Mouse (Mus musculus): ENCODE data around the gene Trp53i11. TPM values are rescaled to one million over a fixed set of nuclear protein-coding genes. Genes with fewer than 3 reads are reported as not detected.

Trp53i11 gene
- total and polyA plus RNA-seq, 3 experiments = 0.36 to 32.1 (median 0.73) TPM

GRCm38 (mm10) chr2:93154486-93155032, 32.8 kb upstream of the Trp53i11 start:
- peaks cover 0 to 3% of the 10 kb centered on the region in 2 experiments; a peak in 1 of 4 replicates for H3K4me1 ChIP-seq (ENCODE audit: control insufficient read depth in 1 of 2, insufficient read depth in 2 of 2)
- no peak overlapping the region for H3K9ac ChIP-seq (ENCODE audit: insufficient read depth, low read depth)
- H3K27ac ChIP-seq (ENCODE audit: insufficient read depth, low read depth) = no peak overlapping the region
- peaks cover 92% of the 10 kb centered on the region for H3K27me3 ChIP-seq (replicated peaks)
- no peaks in the 10 kb centered on the region for H3K79me2 ChIP-seq (replicated peaks; ENCODE audit: control insufficient read depth, extremely low read depth, insufficient read depth, poor library complexity, severe bottlenecking)
- no peaks in the 10 kb centered on the region for H3K9me3 ChIP-seq (replicated peaks; ENCODE audit: low read length)
- no peak overlapping the region for H3K4me3 ChIP-seq (replicated peaks in 1 of 3; ENCODE audit: low read depth in 2 of 3, low read length in 2 of 3, poor library complexity in 1 of 3)
- DNase-seq (ENCODE audit: extremely low read depth) = no peak
- dilution Hi-C loops (cut with MboI; ENCODE audit: extremely low pct_ligation_motif_present, extremely low pct_unique_long_range_greater_than_20kb, low sequenced_read_pairs) = no loop called here
- H3K4me2 ChIP-seq (ENCODE audit: insufficient read depth, low read depth, poor library complexity, severe bottlenecking) = no peak overlapping the region
- H3K36me3 ChIP-seq (replicated peaks in 1 of 2; ENCODE audit: control insufficient read depth in 1 of 2, insufficient read depth in 1 of 2, low read length in 1 of 2) = no peaks in the 10 kb centered on the region
- TF ChIP-seq ZKSCAN1 (IDR thresholded peaks at IDR 0.05; ENCODE audit: borderline replicate concordance, low read depth, low read length) (no peak), MAX (IDR thresholded peaks at IDR 0.05; ENCODE audit: low read length) (no peak), RAD21 (IDR thresholded peaks at IDR 0.05; ENCODE audit: low read depth, low read length) (peak; percentile 21), JUN (IDR thresholded peaks at IDR 0.05; ENCODE audit: insufficient read depth, low read depth, low read length) (no peak), KAT2A (IDR thresholded peaks at IDR 0.05; ENCODE audit: insufficient replicate concordance, low read length) (no peak), CHD1 (IDR thresholded peaks at IDR 0.05; ENCODE audit: low read depth, low read length) (no peak), SMC3 (IDR thresholded peaks at IDR 0.05; ENCODE audit: low read depth, low read length) (peak; percentile 52), MEF2A (IDR thresholded peaks at IDR 0.05; ENCODE audit: borderline replicate concordance, low read depth, low read length) (no peak), ZNF384 (IDR thresholded peaks at IDR 0.05; ENCODE audit: low read depth, low read length) (no peak), E2F4 (IDR thresholded peaks at IDR 0.05; ENCODE audit: insufficient replicate concordance, low read depth, low read length) (no peak), TBP (conservative IDR thresholded peaks at IDR 0.05; ENCODE audit: low read depth, low read length) (no peak), CTCF (conservative IDR thresholded peaks at IDR 0.05 in 1 of 2, IDR thresholded peaks at IDR 0.05 in 1 of 2; ENCODE audit: low read depth in 2 of 2, low read length in 2 of 2) (peak in 1 of 2 experiments; percentile 47; a peak in 2 of 4 replicates), ZC3H11A (IDR thresholded peaks at IDR 0.05; ENCODE audit: low read depth, low read length) (no peak)
- in situ Hi-C loops (cut with MboI; ENCODE audit: low pct_ligation_motif_present, low pct_unique_long_range_greater_than_20kb, low sequenced_read_pairs) = no loop called here

GRCm38 (mm10) chr2:93160467-93161035, 26.8 kb upstream of the Trp53i11 start:
- no peak overlapping the region for H3K4me2 ChIP-seq (ENCODE audit: insufficient read depth, low read depth, poor library complexity, severe bottlenecking)
- in situ Hi-C loops (cut with MboI; ENCODE audit: low pct_ligation_motif_present, low pct_unique_long_range_greater_than_20kb, low sequenced_read_pairs) (no loop called here), dilution Hi-C loops (cut with MboI; ENCODE audit: extremely low pct_ligation_motif_present, extremely low pct_unique_long_range_greater_than_20kb, low sequenced_read_pairs) (no loop called here)
- no peaks in the 10 kb centered on the region for H3K36me3 ChIP-seq (replicated peaks in 1 of 2; ENCODE audit: control insufficient read depth in 1 of 2, insufficient read depth in 1 of 2, low read length in 1 of 2)
- no peak overlapping the region for H3K27ac ChIP-seq (ENCODE audit: insufficient read depth, low read depth)
- no peak for TF ChIP-seq RAD21 (IDR thresholded peaks at IDR 0.05; ENCODE audit: low read depth, low read length)
- no peak for TF ChIP-seq MEF2A (IDR thresholded peaks at IDR 0.05; ENCODE audit: borderline replicate concordance, low read depth, low read length)
- no peak for TF ChIP-seq KAT2A (IDR thresholded peaks at IDR 0.05; ENCODE audit: insufficient replicate concordance, low read length)
- no peak for TF ChIP-seq JUN (IDR thresholded peaks at IDR 0.05; ENCODE audit: insufficient read depth, low read depth, low read length)
- no peak for TF ChIP-seq E2F4 (IDR thresholded peaks at IDR 0.05; ENCODE audit: insufficient replicate concordance, low read depth, low read length)
- TF ChIP-seq MAX (IDR thresholded peaks at IDR 0.05; ENCODE audit: low read length) = no peak
- no peak for TF ChIP-seq POLR2AphosphoS2 (IDR thresholded peaks at IDR 0.05; ENCODE audit: low read depth, low read length)
- TF ChIP-seq ELF1 (IDR thresholded peaks at IDR 0.05; ENCODE audit: low read depth, low read length) = no peak
- TF ChIP-seq USF1 (IDR thresholded peaks at IDR 0.05; ENCODE audit: low read depth, low read length) = no peak
- TF ChIP-seq MAFK (IDR thresholded peaks at IDR 0.05; ENCODE audit: insufficient replicate concordance, low read length) = no peak
- TF ChIP-seq BHLHE40 (IDR thresholded peaks at IDR 0.05; ENCODE audit: low read depth, low read length) = no peak
- H3K9ac ChIP-seq (ENCODE audit: insufficient read depth, low read depth) = no peak overlapping the region
- H3K79me2 ChIP-seq (replicated peaks; ENCODE audit: control insufficient read depth, extremely low read depth, insufficient read depth, poor library complexity, severe bottlenecking) = no peaks in the 10 kb centered on the region; the same call in 1 of the 2 replicates
- H3K9me3 ChIP-seq (replicated peaks; ENCODE audit: low read length) = no peaks in the 10 kb centered on the region
- DNase-seq (ENCODE audit: extremely low read depth) = no peak
- peaks cover 84% of the 10 kb centered on the region for H3K27me3 ChIP-seq (replicated peaks)
- H3K4me3 ChIP-seq (replicated peaks in 1 of 3; ENCODE audit: low read depth in 2 of 3, low read length in 2 of 3, poor library complexity in 1 of 3) = no peak overlapping the region
- H3K4me1 ChIP-seq (ENCODE audit: control insufficient read depth in 1 of 2, insufficient read depth in 2 of 2) = peaks cover 10 to 11% of the 10 kb centered on the region in 2 experiments

Data from CH12.LX (cell line).